Mouse (Mus musculus) G1E (cell line): ENCODE data around the gene Klhl29. TPM values are rescaled to one million over a fixed set of nuclear protein-coding genes. Genes with fewer than 3 reads are reported as not detected.

Source experiments
- ATAC-seq: 2 replicates; pipeline ENCODE4 v1.8.0; 2016; ENCODE audit warnings: mild to moderate bottlenecking; ENCODE audit not compliant: insufficient number of reproducible peaks, poor library complexity, low FRiP score, severe bottlenecking; ENCODE audit errors: extremely low read depth
- DNase-seq: peaks from one replicate; pipeline ENCODE4 v3.0.0; 2012; ENCODE audit warnings: low spot score
- H3K27me3 ChIP-seq: 2 replicates; pipeline ENCODE4 v1.6.1; 2012; ENCODE audit warnings: mild to moderate bottlenecking, low read length, inconsistent platforms; ENCODE audit not compliant: insufficient read depth
- H3K36me3 ChIP-seq: replicated peaks from 2 replicates; pipeline ENCODE3; 2012; ENCODE audit warnings: mild to moderate bottlenecking, inconsistent platforms
- H3K4me1 ChIP-seq: 2 replicates; pipeline ENCODE4 v1.6.1; 2012; ENCODE audit warnings: low read depth, low read length, inconsistent platforms, mixed read lengths; ENCODE audit not compliant: insufficient read depth
- H3K4me3 ChIP-seq: 2 replicates; pipeline ENCODE4 v1.5.1; 2012; ENCODE audit warnings: low read depth, mild to moderate bottlenecking, inconsistent platforms, low read length, moderate library complexity, mixed read lengths
- H3K9me3 ChIP-seq: replicated peaks from 2 replicates; pipeline ENCODE4 v1.6.1; 2012; ENCODE audit warnings: inconsistent platforms
- CTCF ChIP-seq: IDR thresholded peaks from 2 replicates; pipeline ENCODE4 v1.5.1; 2012; ENCODE audit warnings: low read depth, low read length, inconsistent platforms, mixed read lengths
- GATA1 ChIP-seq: IDR thresholded peaks from 2 replicates; pipeline ENCODE4 v1.6.1; 2012; ENCODE audit warnings: borderline replicate concordance, low read length, inconsistent platforms, mixed read lengths
- GATA2 ChIP-seq: IDR thresholded peaks from 2 replicates; pipeline ENCODE4 v1.6.1; 2012; ENCODE audit warnings: low read depth, low read length, inconsistent platforms, borderline replicate concordance
- POLR2AphosphoS5 ChIP-seq: IDR thresholded peaks from 2 replicates; pipeline ENCODE4 v1.6.1; 2012; ENCODE audit warnings: low read depth, low read length, inconsistent platforms; ENCODE audit not compliant: insufficient replicate concordance
- TAL1 ChIP-seq: conservative IDR thresholded peaks from 2 replicates; pipeline ENCODE4 v1.6.1; 2012; ENCODE audit warnings: low read depth, low read length, inconsistent platforms, mixed read lengths
- polyA plus RNA-seq: library from polyadenylated mRNA; stranded (reverse); fragments of >175 nt; gene quantifications from 2 replicates; pipeline ENCODE4 v1.2.3, GENCODE M21; 2012
- total RNA-seq, 2 experiments: library from RNA; stranded (forward) in 1 of 2; stranded (reverse) in 1 of 2; fragments of 200-1000 nt in 1 of 2; fragments of >200 nt in 1 of 2; fragmentation: Nextera tagmentation in 1 of 2; gene quantifications; 2 replicates each; pipeline ENCODE4 v1.2.3; 2014 to 2017

Klhl29 gene
- total and polyA plus RNA-seq, 3 experiments = 0.05 TPM; not detected in 2

DNA sequence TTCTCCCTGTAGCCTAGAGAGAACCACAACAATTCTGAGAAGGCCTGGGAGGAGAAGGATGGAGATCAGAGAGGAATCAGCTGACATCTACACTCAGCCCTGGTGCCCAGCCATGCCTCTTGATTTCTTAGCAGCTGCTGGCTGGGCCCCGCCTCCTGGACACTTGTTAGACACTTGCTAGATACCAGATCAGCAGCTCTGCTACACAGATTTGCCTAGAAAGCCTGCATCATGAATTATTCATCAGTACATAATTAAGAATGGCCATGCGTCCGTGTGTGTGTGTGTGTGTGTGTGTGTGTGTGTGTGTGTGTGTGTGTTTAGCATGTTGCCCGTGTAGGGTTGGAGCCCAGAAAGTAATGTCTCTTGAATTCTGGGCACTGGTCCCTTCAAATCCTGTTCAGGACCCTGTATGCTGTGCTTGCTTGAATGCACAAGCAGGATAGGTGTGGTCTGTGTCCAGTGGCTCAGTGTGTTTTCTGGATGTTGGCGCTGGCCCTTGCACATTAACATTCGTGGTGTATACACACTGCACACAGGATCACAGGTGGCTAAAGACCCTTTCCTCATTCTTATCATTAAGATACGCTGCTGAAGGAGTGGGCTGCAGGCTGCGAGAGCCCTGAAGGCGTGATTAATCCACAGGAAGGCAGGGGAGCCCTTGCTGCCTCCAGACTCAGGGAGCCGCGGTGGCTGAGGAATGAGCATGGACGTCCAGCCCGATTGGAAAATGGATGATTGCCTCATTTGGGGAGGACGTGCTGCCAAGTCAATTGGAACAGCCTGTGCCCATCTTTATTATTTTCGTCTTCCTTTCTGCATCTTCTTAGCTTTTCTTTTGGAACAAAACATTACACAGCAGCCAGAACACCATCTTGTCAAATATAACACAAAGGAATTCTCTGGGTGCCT is 159.4 kb downstream of the Klhl29 start:
- no peaks in the 10 kb centered on the region for H3K4me1 ChIP-seq
- H3K27me3 ChIP-seq = no peaks in the 10 kb centered on the region
- TF ChIP-seq GATA2 = no peak
- no peak for TF ChIP-seq GATA1
- no peak for TF ChIP-seq CTCF
- TF ChIP-seq POLR2AphosphoS5 = no peak
- TF ChIP-seq TAL1 = no peak
- ATAC-seq (no peak), DNase-seq (no peak)
- peaks cover 65% of the 10 kb centered on the region for H3K9me3 ChIP-seq
- H3K4me3 ChIP-seq = no peak overlapping the region
- no peaks in the 10 kb centered on the region for H3K36me3 ChIP-seq

DNA sequence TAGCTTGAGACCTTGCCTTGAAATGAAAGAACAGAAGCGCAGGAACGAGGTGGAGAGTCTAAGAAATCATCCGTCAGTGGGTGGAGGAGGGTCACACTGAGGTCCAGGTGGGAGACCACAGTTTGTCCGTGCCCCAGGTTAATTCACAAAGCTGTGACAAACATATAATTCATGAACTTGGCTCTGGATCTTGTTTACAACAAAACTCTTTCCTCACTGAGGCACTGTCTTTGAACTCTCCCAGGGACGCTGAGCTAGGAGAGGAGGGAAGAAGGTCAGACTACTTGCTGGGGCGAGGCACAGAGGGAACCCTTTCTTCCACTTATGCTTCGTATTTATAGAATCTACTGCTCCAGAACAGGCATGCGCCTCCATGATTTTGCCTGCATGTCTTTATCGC is 161.2 kb downstream of the Klhl29 start:
- no peak overlapping the region for H3K4me3 ChIP-seq
- no peak for DNase-seq
- no peak for ATAC-seq

DNA sequence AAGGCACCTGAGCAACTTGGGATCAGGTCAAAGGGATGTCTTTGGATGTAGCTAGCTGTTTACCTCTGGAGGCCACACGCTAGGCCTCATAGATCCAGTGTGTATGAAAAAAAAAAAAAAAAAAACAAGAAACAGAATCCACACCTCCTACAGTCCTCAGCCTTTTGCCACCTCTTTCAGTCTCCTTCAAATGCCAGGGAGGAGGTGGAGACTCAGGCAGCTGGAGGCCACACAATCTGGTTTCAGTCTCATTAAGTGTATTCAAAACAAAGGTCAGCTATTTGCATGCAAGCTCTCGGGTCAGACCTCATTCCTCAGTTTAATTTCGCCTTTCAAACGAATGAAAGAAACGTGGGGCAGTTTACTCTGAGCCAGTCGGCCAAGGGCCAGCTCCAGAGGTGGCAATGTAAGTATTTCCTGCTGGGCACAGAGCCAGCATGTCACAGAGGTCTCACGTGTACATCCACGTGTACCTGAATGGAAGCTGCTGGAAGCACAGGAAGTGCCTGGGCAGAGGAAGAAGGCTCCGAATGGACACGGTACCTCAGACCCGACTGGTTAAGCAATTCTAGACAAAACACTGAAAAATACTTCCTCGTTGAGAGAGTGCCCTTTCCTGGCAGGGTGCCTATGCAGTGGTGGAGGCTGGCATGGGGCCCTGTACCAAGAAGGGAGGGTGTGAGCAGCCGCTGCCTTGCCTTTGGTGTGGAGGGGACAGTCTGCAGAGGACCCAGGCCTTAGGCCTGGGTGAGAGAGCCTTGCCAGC is 162.0 kb downstream of the Klhl29 start:
- TF ChIP-seq GATA1 = no peak
- Histone ChIP-seq H3K4me1 (no peaks in the 10 kb centered on the region), H3K27me3 (no peaks in the 10 kb centered on the region), H3K9me3 (peaks cover 78% of the 10 kb centered on the region), H3K4me3 (no peak overlapping the region), H3K36me3 (no peaks in the 10 kb centered on the region)
- no peak for ATAC-seq
- no peak for DNase-seq

More for the DNA sequence above, 161.2 kb downstream of the Klhl29 start:
- Histone ChIP-seq H3K9me3 (peaks cover 74% of the 10 kb centered on the region), H3K27me3 (no peaks in the 10 kb centered on the region), H3K36me3 (no peaks in the 10 kb centered on the region), H3K4me1 (no peaks in the 10 kb centered on the region)
- TF ChIP-seq GATA2 (no peak), GATA1 (no peak), TAL1 (no peak), CTCF (no peak), POLR2AphosphoS5 (no peak)

DNA sequence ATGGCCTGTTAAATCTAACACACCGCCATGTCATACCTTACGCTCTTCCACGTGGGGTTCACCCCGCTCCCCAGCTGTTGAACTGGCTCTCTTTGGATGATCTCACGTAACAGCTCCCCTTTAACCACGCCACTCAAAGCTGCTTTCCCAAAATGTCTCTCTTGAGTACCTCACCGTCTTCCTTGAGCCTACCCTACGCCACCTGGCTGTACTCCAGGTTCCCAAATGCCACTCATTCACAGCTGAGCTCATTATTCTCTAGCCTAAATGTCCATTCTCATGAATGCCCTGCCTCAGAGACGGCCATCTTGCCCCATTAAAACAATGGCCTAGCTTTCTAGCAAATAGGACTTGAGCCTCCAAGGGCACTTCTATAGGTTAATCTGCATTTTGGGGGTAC is 163.6 kb downstream of the Klhl29 start:
- Histone ChIP-seq H3K27me3 (no peaks in the 10 kb centered on the region), H3K9me3 (peaks cover 82% of the 10 kb centered on the region), H3K4me1 (no peaks in the 10 kb centered on the region), H3K4me3 (no peak overlapping the region), H3K36me3 (no peaks in the 10 kb centered on the region)
- TF ChIP-seq CTCF (no peak), GATA2 (no peak), TAL1 (no peak), POLR2AphosphoS5 (no peak), GATA1 (no peak)
- ATAC-seq (no peak), DNase-seq (no peak)

DNA sequence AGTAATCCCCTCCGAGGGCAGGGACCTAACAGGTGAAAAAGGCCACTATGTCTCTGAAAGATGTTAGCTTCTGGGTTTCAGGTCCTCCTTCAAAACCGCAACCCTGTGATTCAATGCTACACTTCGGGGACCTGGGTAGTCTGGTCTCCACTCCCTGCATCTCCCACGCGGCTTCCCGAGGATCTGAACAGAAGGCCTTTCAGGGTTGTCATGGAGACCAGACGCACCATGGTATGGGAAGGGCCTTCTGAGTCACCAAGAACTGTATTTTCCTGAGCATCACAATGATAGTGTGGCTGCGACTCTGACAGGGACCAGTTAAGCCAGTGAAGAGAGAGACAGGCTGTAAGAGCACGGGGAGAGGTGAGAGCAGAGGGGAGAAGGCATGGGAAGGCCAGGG is 164.7 kb downstream of the Klhl29 start:
- TF ChIP-seq TAL1 = no peak
- Histone ChIP-seq H3K4me3 (no peak overlapping the region), H3K36me3 (no peaks in the 10 kb centered on the region), H3K9me3 (peaks cover 83% of the 10 kb centered on the region), H3K4me1 (no peaks in the 10 kb centered on the region), H3K27me3 (no peaks in the 10 kb centered on the region)
- no peak for ATAC-seq
- DNase-seq = no peak

DNA sequence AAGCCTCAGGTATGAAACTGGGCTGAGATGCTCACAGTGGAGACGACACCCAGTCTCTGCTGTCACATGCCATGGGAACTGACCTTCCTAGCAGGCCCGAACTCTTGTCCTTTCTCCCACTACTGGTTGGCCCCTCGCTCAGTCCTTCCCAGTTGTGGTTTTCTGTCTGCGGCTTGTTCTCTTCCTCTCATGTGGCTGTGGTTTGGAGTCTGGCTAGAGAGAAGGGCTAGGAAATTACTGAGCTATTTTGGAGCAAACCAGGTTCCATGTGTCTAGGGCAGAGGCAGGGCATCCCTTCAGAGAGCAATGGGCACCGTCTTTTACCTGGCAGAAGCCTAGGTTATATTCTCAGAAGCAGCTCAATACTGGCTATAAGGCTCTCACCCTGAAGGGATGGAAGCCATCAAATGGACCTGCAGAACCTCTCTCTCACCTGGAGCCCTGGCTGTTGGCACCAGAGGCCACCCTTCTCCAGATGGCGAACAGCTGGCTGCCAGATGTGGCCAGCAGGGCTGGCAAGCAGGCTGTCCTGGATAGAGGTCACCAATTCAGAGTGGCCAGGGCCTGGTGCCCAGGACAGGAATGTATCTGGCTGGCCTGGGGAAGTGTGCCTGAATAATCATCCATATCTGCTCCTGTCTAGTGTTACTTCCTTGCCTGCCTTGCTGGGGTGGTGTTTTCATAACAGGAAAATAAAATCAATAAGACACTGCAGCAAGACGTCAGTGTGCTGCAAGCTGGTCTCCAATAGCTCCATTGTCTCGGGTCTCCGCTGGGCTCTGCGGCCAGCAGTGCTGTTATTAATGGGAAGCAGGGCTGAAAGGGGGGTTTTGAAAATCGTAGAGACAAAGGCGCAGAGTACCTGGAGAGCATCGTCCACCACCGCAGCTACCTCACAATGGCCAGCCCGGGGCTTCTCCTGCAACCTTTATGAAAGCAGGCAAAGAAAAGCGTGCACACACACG is 167.3 kb downstream of the Klhl29 start:
- Histone ChIP-seq H3K4me1 (no peaks in the 10 kb centered on the region), H3K9me3 (peaks cover 71% of the 10 kb centered on the region), H3K36me3 (no peaks in the 10 kb centered on the region), H3K4me3 (no peak overlapping the region), H3K27me3 (no peaks in the 10 kb centered on the region)
- ATAC-seq = no peak
- TF ChIP-seq GATA2 (no peak), CTCF (no peak), TAL1 (no peak), GATA1 (no peak), POLR2AphosphoS5 (no peak)
- DNase-seq = no peak
